Mouse (Mus musculus) liver, postnatal 0 days (tissue): ENCODE measurements around the gene Magi2. TPM values are rescaled to one million over a fixed set of nuclear protein-coding genes. Genes with fewer than 3 reads are reported as not detected.

Experiments used
- ATAC-seq: fragments of 200-750 bp; cut with Nextera tagmentation; 2 replicates; pipeline ENCODE4 v1.8.0; 2017; ENCODE audit warnings: mild to moderate bottlenecking, moderate library complexity
- DNase-seq: peaks from one replicate; pipeline ENCODE4 v3.0.0-alpha.2; 2016
- H3K27ac ChIP-seq: fragments of 300-500 bp; sonication (generic); 2 replicates; pipeline ENCODE4 v1.5.1; 2014; ENCODE audit warnings: antibody characterized with exemption, moderate library complexity, mild to moderate bottlenecking, low read depth
- H3K27me3 ChIP-seq: fragments of 300-500 bp; sonication (generic); 2 replicates; pipeline ENCODE4 v1.6.1; 2014; ENCODE audit warnings: low read length, control low read depth, mixed read lengths; ENCODE audit not compliant: insufficient read depth
- H3K36me3 ChIP-seq: fragments of 300-500 bp; sonication (generic); replicated peaks from 2 replicates; pipeline ENCODE4 v1.6.1; 2014; ENCODE audit warnings: mild to moderate bottlenecking, control low read depth, low read length, moderate library complexity, mixed read lengths; ENCODE audit not compliant: insufficient read depth
- H3K4me1 ChIP-seq: fragments of 300-500 bp; sonication (generic); 2 replicates; pipeline ENCODE4 v1.6.1; 2014; ENCODE audit warnings: antibody characterized with exemption, mild to moderate bottlenecking, control low read depth; ENCODE audit not compliant: insufficient read depth
- H3K4me2 ChIP-seq: fragments of 300-500 bp; sonication (generic); 2 replicates; pipeline ENCODE4 v1.6.1; 2014; ENCODE audit warnings: low read depth, mild to moderate bottlenecking, low read length, moderate library complexity, mixed read lengths
- H3K4me3 ChIP-seq: fragments of 300-500 bp; sonication (generic); 2 replicates; pipeline ENCODE4 v1.5.1; 2014; ENCODE audit warnings: low read depth, low read length
- H3K9ac ChIP-seq: fragments of 300-500 bp; sonication (generic); replicated peaks from 2 replicates; pipeline ENCODE4 v1.6.1; 2014; ENCODE audit warnings: mild to moderate bottlenecking, moderate library complexity
- H3K9me3 ChIP-seq: fragments of 300-500 bp; sonication (generic); 2 replicates; pipeline ENCODE4 v1.6.1; 2016; ENCODE audit warnings: mild to moderate bottlenecking, control low read depth, low read length, mixed read lengths
- CTCF ChIP-seq: sonication (generic); IDR thresholded peaks from 2 replicates; pipeline ENCODE4 v1.5.1; 2016; ENCODE audit warnings: antibody characterized with exemption, low read depth
- EP300 ChIP-seq: IDR thresholded peaks from 2 replicates; pipeline ENCODE4 v1.6.1; 2016; ENCODE audit warnings: antibody characterized with exemption, low read depth, mild to moderate bottlenecking
- WGBS: fragments of 180-500 bp; shearing (Covaris S2); extraction: QIAGEN DNeasy Blood & Tissue Kit; methylation state at CpG from one replicate; pipeline ENCODE4 v1.1.7; 2014; ENCODE audit not compliant: insufficient replicate concordance; 5-methylcytosine and 5-hydroxymethylcytosine counted together
- polyA plus RNA-seq: library from polyadenylated mRNA; unstranded; fragments of >200 nt; fragmentation: Nextera tagmentation; extraction: Ambion mirVana; gene quantifications from 2 replicates; pipeline ENCODE4 v1.2.1, GENCODE M21; 2015

Gene Magi2
- polyA plus RNA-seq, 1 experiment from 2014 or later: 0.08 TPM

DNA sequence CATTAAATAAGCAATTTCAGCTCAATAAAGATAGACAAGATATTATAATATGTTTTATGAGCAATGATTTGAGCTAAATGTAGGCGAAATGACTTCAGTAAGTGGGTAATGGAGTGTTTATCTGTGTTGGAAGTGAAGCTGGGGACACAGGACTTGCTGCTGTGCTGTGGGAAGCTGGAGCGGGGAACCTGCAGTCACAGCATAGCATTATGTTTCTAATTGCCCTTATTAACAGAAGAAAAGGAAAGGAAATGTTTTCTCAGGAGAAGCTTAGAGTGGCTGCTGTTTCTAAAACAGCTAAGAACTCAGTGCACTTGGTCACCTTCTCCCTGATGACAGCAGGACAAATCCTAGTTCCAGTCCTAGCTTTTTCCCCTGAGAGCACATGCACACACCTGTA, 1098.5 kb downstream of the Magi2 start:
- TF ChIP-seq EP300 (no peak), CTCF (no peak)
- ATAC-seq (no peak), DNase-seq (no peak)
- no peak overlapping the region for H3K27ac ChIP-seq
- 69% methylated on average over 2 of the region's 2 CpGs for WGBS
- H3K4me1 ChIP-seq: no peaks in the 10 kb centered on the region
- H3K9me3 ChIP-seq: no peaks in the 10 kb centered on the region
- H3K4me3 ChIP-seq: no peak overlapping the region
- H3K27me3 ChIP-seq: no peaks in the 10 kb centered on the region
- no peaks in the 10 kb centered on the region for H3K36me3 ChIP-seq
- H3K9ac ChIP-seq: no peak overlapping the region
- no peak overlapping the region for H3K4me2 ChIP-seq

DNA sequence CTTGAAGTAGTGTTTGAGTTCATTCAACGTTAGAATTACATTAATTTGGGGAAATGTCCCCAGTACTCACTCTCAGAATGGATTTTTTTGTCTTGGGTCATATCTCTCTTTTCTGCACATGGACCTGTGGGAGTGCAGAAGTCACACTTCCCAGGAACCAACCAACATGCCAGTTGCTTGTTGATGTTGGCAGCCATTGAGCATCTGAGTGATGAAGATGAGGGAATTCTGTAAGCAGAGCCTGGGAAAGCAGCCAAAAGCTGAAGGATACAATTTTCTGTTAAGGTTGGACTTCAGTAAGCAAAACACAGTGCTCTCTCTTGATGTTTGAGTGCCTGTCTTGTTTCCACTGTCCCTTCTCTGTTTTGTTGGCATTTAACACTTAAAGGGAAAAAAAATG, 1102.1 kb downstream of the Magi2 start:
- no peaks in the 10 kb centered on the region for H3K4me1 ChIP-seq
- no peak for TF ChIP-seq EP300
- TF ChIP-seq CTCF: no peak
- 38% methylated on average over 1 of the region's 1 CpGs for WGBS
- no peak for DNase-seq
- ATAC-seq: no peak
- no peak overlapping the region for H3K4me2 ChIP-seq
- no peaks in the 10 kb centered on the region for H3K27me3 ChIP-seq
- no peaks in the 10 kb centered on the region for H3K9me3 ChIP-seq
- H3K9ac ChIP-seq: no peak overlapping the region
- H3K4me3 ChIP-seq: no peak overlapping the region
- H3K36me3 ChIP-seq: no peaks in the 10 kb centered on the region
- H3K27ac ChIP-seq: no peak overlapping the region

DNA sequence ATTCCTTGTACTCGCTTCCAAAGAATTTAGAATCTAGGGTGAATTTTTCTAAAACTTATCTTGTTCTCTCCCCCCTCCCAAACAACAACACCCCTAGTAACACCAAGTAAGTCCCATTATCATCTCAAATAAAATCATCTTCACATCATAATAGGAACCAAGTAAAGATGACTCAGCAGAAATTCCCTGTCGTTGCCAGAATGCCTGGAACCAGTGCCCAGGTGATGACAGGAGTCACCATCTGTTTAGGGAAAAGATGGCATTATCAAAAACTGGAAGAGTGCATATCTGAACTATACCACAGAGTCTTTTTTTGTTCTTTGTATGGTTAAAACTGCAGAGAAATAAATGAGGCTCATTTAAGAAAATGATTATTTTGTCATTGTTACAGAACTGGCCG, 1103.2 kb downstream of the Magi2 start:
- WGBS: 74% methylated on average over 3 of the region's 3 CpGs
- DNase-seq (no peak), ATAC-seq (no peak)
- Histone ChIP-seq H3K36me3 (no peaks in the 10 kb centered on the region), H3K27ac (no peak overlapping the region), H3K4me3 (no peak overlapping the region), H3K4me1 (no peaks in the 10 kb centered on the region), H3K27me3 (no peaks in the 10 kb centered on the region), H3K9ac (no peak overlapping the region), H3K9me3 (no peaks in the 10 kb centered on the region), H3K4me2 (no peak overlapping the region)
- TF ChIP-seq EP300: no peak
- no peak for TF ChIP-seq CTCF

DNA sequence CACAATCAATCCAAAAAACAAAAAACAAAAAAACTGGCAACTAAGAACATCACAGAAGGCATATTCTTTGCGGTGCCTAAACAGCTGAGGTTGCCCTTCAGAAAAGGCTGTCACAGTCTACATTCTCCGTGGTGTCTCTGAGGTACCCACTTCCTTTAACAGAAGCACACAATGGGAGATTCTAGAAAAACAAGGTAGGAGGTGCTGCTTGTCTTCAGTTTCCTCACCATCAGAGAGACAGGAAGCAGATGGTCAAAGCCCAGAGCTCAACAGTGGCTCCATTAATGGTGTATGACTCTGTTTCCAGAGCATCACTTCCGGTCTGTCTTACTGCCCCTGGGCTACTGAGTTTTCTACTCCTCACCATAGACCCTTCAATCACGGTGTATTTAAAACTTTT, 1105.7 kb downstream of the Magi2 start:
- WGBS: 29% methylated on average over 4 of the region's 4 CpGs
- Histone ChIP-seq H3K4me2 (no peak overlapping the region), H3K4me3 (no peak overlapping the region), H3K36me3 (no peaks in the 10 kb centered on the region), H3K27ac (no peak overlapping the region), H3K9me3 (no peaks in the 10 kb centered on the region), H3K27me3 (no peaks in the 10 kb centered on the region), H3K4me1 (no peaks in the 10 kb centered on the region), H3K9ac (no peak overlapping the region)
- no peak for TF ChIP-seq CTCF
- TF ChIP-seq EP300: no peak
- DNase-seq (no peak), ATAC-seq (no peak)

DNA sequence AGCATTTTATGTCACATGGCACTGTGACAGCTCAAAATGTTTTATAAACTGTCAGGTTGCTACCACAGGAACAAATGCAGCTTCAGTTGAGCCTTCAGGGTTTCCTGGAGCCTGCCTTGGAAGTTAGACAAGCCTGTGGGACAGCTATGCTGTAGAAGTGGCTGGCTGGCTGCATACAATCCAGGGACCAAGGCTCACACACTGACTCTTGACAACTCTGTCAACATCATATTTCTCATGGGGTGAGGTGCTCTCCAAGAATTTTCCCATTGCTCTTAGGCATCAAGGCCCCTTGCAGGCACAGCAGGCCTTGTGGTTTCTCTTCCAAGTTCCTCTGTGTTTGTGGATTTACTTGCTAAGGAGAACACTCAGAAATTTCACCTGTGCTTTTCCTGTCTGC, 1107.7 kb downstream of the Magi2 start:
- H3K4me2 ChIP-seq: no peak overlapping the region
- no peak overlapping the region for H3K27ac ChIP-seq
- no peaks in the 10 kb centered on the region for H3K36me3 ChIP-seq
- H3K27me3 ChIP-seq: no peaks in the 10 kb centered on the region
- H3K4me3 ChIP-seq: no peak overlapping the region
- H3K9ac ChIP-seq: no peak overlapping the region
- H3K9me3 ChIP-seq: no peaks in the 10 kb centered on the region
- ATAC-seq: no peak
- no peak for DNase-seq
- no peaks in the 10 kb centered on the region for H3K4me1 ChIP-seq
- no peak for TF ChIP-seq EP300
- no peak for TF ChIP-seq CTCF

DNA sequence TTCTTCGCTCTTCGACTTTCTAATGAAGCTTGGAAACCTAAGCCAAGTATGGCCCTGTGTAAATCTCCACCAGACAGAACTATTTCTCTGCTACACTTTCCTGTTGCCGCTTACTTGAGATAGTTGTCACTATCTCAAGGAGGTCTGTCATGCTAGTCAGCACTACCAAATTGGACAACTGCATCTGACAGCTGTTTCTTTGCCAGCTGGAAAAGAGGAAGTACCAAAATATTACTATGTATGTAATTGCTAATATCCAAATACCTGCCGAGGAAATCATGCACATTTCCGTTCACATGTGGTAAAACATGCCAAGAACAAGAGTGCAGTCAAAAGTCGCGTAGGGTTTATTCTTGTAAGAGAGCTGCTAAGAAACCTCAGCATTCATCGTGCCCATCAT, 1126.1 kb downstream of the Magi2 start:
- 67% methylated on average over 8 of the region's 8 CpGs for WGBS
- no peak for ATAC-seq
- H3K4me2 ChIP-seq: no peak overlapping the region
- no peak overlapping the region for H3K9ac ChIP-seq
- no peak for DNase-seq
- no peaks in the 10 kb centered on the region for H3K4me1 ChIP-seq
- no peak overlapping the region for H3K4me3 ChIP-seq
- no peaks in the 10 kb centered on the region for H3K27me3 ChIP-seq
- no peaks in the 10 kb centered on the region for H3K36me3 ChIP-seq
- no peak overlapping the region for H3K27ac ChIP-seq
- no peaks in the 10 kb centered on the region for H3K9me3 ChIP-seq
- no peak for TF ChIP-seq EP300
- no peak for TF ChIP-seq CTCF

DNA sequence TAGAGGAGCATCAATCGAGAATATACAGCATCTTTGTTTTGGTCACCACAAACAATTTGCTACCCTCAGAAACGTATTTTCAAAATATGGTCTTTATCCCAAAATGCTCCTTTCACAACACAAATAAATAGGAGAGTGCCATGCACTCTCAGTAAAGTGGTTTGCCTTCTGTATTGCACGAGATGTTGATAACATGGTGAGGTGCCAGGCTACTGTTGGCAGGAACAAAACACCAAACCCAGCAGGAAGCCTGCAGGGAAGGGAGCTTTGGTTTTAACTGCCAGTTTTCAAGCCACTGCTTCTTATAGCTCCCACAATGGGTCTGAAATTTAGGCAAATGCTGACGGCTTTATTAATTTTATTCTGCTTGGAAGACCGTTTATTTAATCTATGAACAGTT, 1131.6 kb downstream of the Magi2 start:
- Histone ChIP-seq H3K4me2 (no peak overlapping the region), H3K36me3 (no peaks in the 10 kb centered on the region), H3K9me3 (no peaks in the 10 kb centered on the region), H3K4me1 (no peaks in the 10 kb centered on the region), H3K4me3 (no peak overlapping the region), H3K9ac (no peak overlapping the region), H3K27ac (no peak overlapping the region), H3K27me3 (no peaks in the 10 kb centered on the region)
- TF ChIP-seq EP300: no peak
- TF ChIP-seq CTCF: no peak
- DNase-seq (no peak), ATAC-seq (no peak)
- WGBS: 56% methylated on average over 5 of the region's 5 CpGs
